Mouse (Mus musculus): ENCODE measurements around the gene Ubtd2. TPM values are rescaled to one million over a fixed set of nuclear protein-coding genes. Genes with fewer than 3 reads are reported as not detected.

Gene Ubtd2
- polyA plus RNA-seq, 1 experiment from 2014 or later, result 64.4 TPM

GRCm38 (mm10) chr11:32564629-32565028, 109.5 kb downstream of the Ubtd2 start:
- Histone ChIP-seq H3K27ac (no peak overlapping the region), H3K9ac (no peak overlapping the region), H3K4me1 (peaks cover 30% of the 10 kb centered on the region), H3K9me3 (replicated peaks) (no peaks in the 10 kb centered on the region), H3K4me3 (no peak overlapping the region), H3K27me3 (no peaks in the 10 kb centered on the region), H3K36me3 (no peaks in the 10 kb centered on the region), H3K4me2 (replicated peaks) (no peak overlapping the region)
- 63% methylated on average over 4 of the region's 4 CpGs for WGBS
- ATAC-seq (ENCODE audit: low FRiP score), result no peak

- Histone ChIP-seq H3K4me1 (peaks cover 30% of the 10 kb centered on the region), H3K36me3 (no peaks in the 10 kb centered on the region)
- WGBS, result 59% methylated on average over 8 of the region's 8 CpGs
Measured at GRCm38 (mm10) chr11:32565088-32565487, 109.9 kb downstream of the Ubtd2 start.

GRCm38 (mm10) chr11:32566184-32566583, 111.0 kb downstream of the Ubtd2 start:
- no peak overlapping the region for H3K4me3 ChIP-seq
- no peak for ATAC-seq (ENCODE audit: low FRiP score)
- H3K27ac ChIP-seq, result no peak overlapping the region
- 93% methylated on average over 6 of the region's 6 CpGs for WGBS
- no peak overlapping the region for H3K9ac ChIP-seq
- H3K27me3 ChIP-seq, result no peaks in the 10 kb centered on the region
- no peak overlapping the region for H3K4me2 ChIP-seq (replicated peaks)
- H3K36me3 ChIP-seq, result no peaks in the 10 kb centered on the region
- no peaks in the 10 kb centered on the region for H3K9me3 ChIP-seq (replicated peaks)
- peaks cover 30% of the 10 kb centered on the region for H3K4me1 ChIP-seq

More at GRCm38 (mm10) chr11:32565088-32565487, 109.9 kb downstream of the Ubtd2 start:
- Histone ChIP-seq H3K4me2 (replicated peaks) (no peak overlapping the region), H3K9me3 (replicated peaks) (no peaks in the 10 kb centered on the region), H3K27ac (no peak overlapping the region), H3K27me3 (no peaks in the 10 kb centered on the region), H3K9ac (no peak overlapping the region), H3K4me3 (no peak overlapping the region)
- no peak for ATAC-seq (ENCODE audit: low FRiP score)

Other genes starting within 250 kb of the Ubtd2 start
- gene Snrnp25, start 250.0 kb upstream of the Ubtd2 start, polyA plus RNA-seq (2016; fragmentation: Nextera tagmentation; extraction: Ambion mirVana), result 52.8 and 55.1 TPM in 2 replicates
- 32.8 and 33.1 TPM in 2 replicates for gene Rhbdf1, start 233.1 kb upstream of the Ubtd2 start, polyA plus RNA-seq (2016; fragmentation: Nextera tagmentation; extraction: Ambion mirVana)
- 30.4 and 32.3 TPM in 2 replicates for gene Mpg, start 228.9 kb upstream of the Ubtd2 start, polyA plus RNA-seq (2016; fragmentation: Nextera tagmentation; extraction: Ambion mirVana)
- gene Nprl3, start 187.7 kb upstream of the Ubtd2 start, polyA plus RNA-seq (2016; fragmentation: Nextera tagmentation; extraction: Ambion mirVana), result 51.3 and 51.7 TPM in 2 replicates
- 1,600 and 2,073 TPM in 2 replicates for gene Hba-x, start 179.0 kb upstream of the Ubtd2 start, polyA plus RNA-seq (2016; fragmentation: Nextera tagmentation; extraction: Ambion mirVana)
- 2,983 and 3,718 TPM in 2 replicates for gene Hba-a1, start 171.9 kb upstream of the Ubtd2 start, polyA plus RNA-seq (2016; fragmentation: Nextera tagmentation; extraction: Ambion mirVana)
- 4.6 and 5.1 TPM in 2 replicates for gene Hbq1b, start 168.4 kb upstream of the Ubtd2 start, polyA plus RNA-seq (2016; fragmentation: Nextera tagmentation; extraction: Ambion mirVana)
- gene Hba-a2, start 158.9 kb upstream of the Ubtd2 start, polyA plus RNA-seq (2016; fragmentation: Nextera tagmentation; extraction: Ambion mirVana), result 6,460 and 7,804 TPM in 2 replicates
- 0.72 TPM in 1 of 2 replicates, not detected in the other for gene Hbq1a, start 155.3 kb upstream of the Ubtd2 start, polyA plus RNA-seq (2016; fragmentation: Nextera tagmentation; extraction: Ambion mirVana)
- gene Sh3pxd2b, start 107.5 kb upstream of the Ubtd2 start, polyA plus RNA-seq (2016; fragmentation: Nextera tagmentation; extraction: Ambion mirVana), result 29.5 and 31.7 TPM in 2 replicates
- gene Efcab9, start 76.7 kb downstream of the Ubtd2 start, polyA plus RNA-seq (2016; fragmentation: Nextera tagmentation; extraction: Ambion mirVana), result not detected in 2 replicates
- 2.5 and 3.3 TPM in 2 replicates for gene Stk10, start 77.9 kb downstream of the Ubtd2 start, polyA plus RNA-seq (2016; fragmentation: Nextera tagmentation; extraction: Ambion mirVana)
- 111 and 112 TPM in 2 replicates for gene Fbxw11, start 187.4 kb downstream of the Ubtd2 start, polyA plus RNA-seq (2016; fragmentation: Nextera tagmentation; extraction: Ambion mirVana)

Data from hindbrain, embryonic 12.5 days (tissue).